Mouse (Mus musculus) heart, postnatal 0 days (tissue): ENCODE results near the gene Slf2. TPM values are rescaled to one million over a fixed set of nuclear protein-coding genes. Genes with fewer than 3 reads are reported as not detected.
A peak's percentile ranks its signal among the peaks of the same experiment; 100 is the strongest.

ENCODE experiments used
- ATAC-seq: fragments of 200-750 bp; cut with Nextera tagmentation; 2 replicates; pipeline ENCODE4 v1.8.0; 2017; ENCODE audit warnings: low read depth, moderate number of reproducible peaks, moderate library complexity; ENCODE audit not compliant: insufficient read depth
- DNase-seq: peaks from one replicate; pipeline ENCODE4 v3.0.0-alpha.2; 2016; ENCODE audit warnings: low spot score
- H3K27ac ChIP-seq: fragments of 300-500 bp; sonication (generic); 2 replicates; pipeline ENCODE4 v1.5.1; 2014; ENCODE audit warnings: low read depth, mild to moderate bottlenecking
- H3K27me3 ChIP-seq: fragments of 300-500 bp; sonication (generic); 2 replicates; pipeline ENCODE4 v1.6.1; 2014; ENCODE audit warnings: low read length, mixed read lengths; ENCODE audit not compliant: control insufficient read depth, insufficient read depth
- H3K36me3 ChIP-seq: fragments of 300-500 bp; sonication (generic); replicated peaks from 2 replicates; pipeline ENCODE4 v1.6.1; 2014; ENCODE audit warnings: low read length, mixed read lengths; ENCODE audit not compliant: control insufficient read depth, insufficient read depth
- H3K4me1 ChIP-seq: fragments of 300-500 bp; sonication (generic); 2 replicates; pipeline ENCODE4 v1.6.1; 2014; ENCODE audit warnings: antibody characterized with exemption; ENCODE audit not compliant: control insufficient read depth, insufficient read depth
- H3K4me2 ChIP-seq: fragments of 300-500 bp; sonication (generic); 2 replicates; pipeline ENCODE4 v1.6.1; 2014; ENCODE audit warnings: low read depth, mild to moderate bottlenecking, low read length, moderate library complexity
- H3K4me3 ChIP-seq: fragments of 300-500 bp; sonication (generic); 2 replicates; pipeline ENCODE4 v1.5.1; 2014; ENCODE audit warnings: low read depth, low read length
- H3K9ac ChIP-seq: fragments of 300-500 bp; sonication (generic); replicated peaks from 2 replicates; pipeline ENCODE4 v1.6.1; 2014; ENCODE audit warnings: low read depth, low read length, mixed read lengths
- H3K9me3 ChIP-seq: fragments of 300-500 bp; sonication (generic); replicated peaks from 2 replicates; pipeline ENCODE4 v1.6.1; 2016; ENCODE audit warnings: low read length; ENCODE audit not compliant: control insufficient read depth
- CTCF ChIP-seq: IDR thresholded peaks from 2 replicates; pipeline ENCODE4 v1.5.1; 2016; ENCODE audit warnings: antibody characterized with exemption, control low read depth, low read depth
- EP300 ChIP-seq: IDR thresholded peaks from 2 replicates; pipeline ENCODE4 v1.6.1; 2016; ENCODE audit warnings: antibody characterized with exemption, low read depth
- WGBS: fragments of 180-500 bp; shearing (Covaris S2); extraction: QIAGEN DNeasy Blood & Tissue Kit; methylation state at CpG from one replicate; pipeline ENCODE4 v1.1.7; 2014; 5-methylcytosine and 5-hydroxymethylcytosine counted together
- polyA plus RNA-seq: library from polyadenylated mRNA; unstranded; fragments of >200 nt; fragmentation: Nextera tagmentation; extraction: Ambion mirVana; gene quantifications from 2 replicates; pipeline ENCODE4 v1.2.1, GENCODE M21; 2015
- total RNA-seq: library from RNA; depleted of rRNA; stranded (reverse); fragments of >200 nt; gene quantifications from 2 replicates; pipeline ENCODE4 v1.2.3, GENCODE M21; 2014; ENCODE audit warnings: low replicate concordance

Gene Slf2
- total and polyA plus RNA-seq, 2 experiments from 2014 or later = 20.5 to 30.6 TPM

- DNase-seq (no peak), ATAC-seq (no peak)
- 42% methylated on average over 3 of the region's 3 CpGs for WGBS
- Histone ChIP-seq H3K4me3 (no peak overlapping the region), H3K27ac (no peak overlapping the region), H3K4me1 (peaks cover 34% of the 10 kb centered on the region), H3K9ac (no peak overlapping the region), H3K36me3 (no peaks in the 10 kb centered on the region), H3K9me3 (no peaks in the 10 kb centered on the region), H3K4me2 (no peak overlapping the region), H3K27me3 (0 out of 2 replicates have a peak, but pooled peaks cover 6% of the 10 kb centered on the region)
- TF ChIP-seq CTCF (no peak), EP300 (no peak)
These were observed 32.3 kb upstream of the Slf2 start for GRCm38 (mm10) chr19:44898646-44899045.

- Histone ChIP-seq H3K4me3 (no peak overlapping the region), H3K27me3 (0 out of 2 replicates have a peak, but pooled peaks cover 6% of the 10 kb centered on the region), H3K4me1 (peaks cover 34% of the 10 kb centered on the region), H3K36me3 (no peaks in the 10 kb centered on the region), H3K27ac (peak overlapping the region; percentile 43), H3K4me2 (no peak overlapping the region), H3K9me3 (no peaks in the 10 kb centered on the region), H3K9ac (no peak overlapping the region)
- 12% methylated on average over 9 of the region's 9 CpGs for WGBS
- ATAC-seq (peak; percentile 13; the same call in 1 of the 2 replicates), DNase-seq (no peak)
- TF ChIP-seq CTCF (no peak), EP300 (no peak)
These were observed 31.7 kb upstream of the Slf2 start for GRCm38 (mm10) chr19:44899104-44899793.

DNA sequence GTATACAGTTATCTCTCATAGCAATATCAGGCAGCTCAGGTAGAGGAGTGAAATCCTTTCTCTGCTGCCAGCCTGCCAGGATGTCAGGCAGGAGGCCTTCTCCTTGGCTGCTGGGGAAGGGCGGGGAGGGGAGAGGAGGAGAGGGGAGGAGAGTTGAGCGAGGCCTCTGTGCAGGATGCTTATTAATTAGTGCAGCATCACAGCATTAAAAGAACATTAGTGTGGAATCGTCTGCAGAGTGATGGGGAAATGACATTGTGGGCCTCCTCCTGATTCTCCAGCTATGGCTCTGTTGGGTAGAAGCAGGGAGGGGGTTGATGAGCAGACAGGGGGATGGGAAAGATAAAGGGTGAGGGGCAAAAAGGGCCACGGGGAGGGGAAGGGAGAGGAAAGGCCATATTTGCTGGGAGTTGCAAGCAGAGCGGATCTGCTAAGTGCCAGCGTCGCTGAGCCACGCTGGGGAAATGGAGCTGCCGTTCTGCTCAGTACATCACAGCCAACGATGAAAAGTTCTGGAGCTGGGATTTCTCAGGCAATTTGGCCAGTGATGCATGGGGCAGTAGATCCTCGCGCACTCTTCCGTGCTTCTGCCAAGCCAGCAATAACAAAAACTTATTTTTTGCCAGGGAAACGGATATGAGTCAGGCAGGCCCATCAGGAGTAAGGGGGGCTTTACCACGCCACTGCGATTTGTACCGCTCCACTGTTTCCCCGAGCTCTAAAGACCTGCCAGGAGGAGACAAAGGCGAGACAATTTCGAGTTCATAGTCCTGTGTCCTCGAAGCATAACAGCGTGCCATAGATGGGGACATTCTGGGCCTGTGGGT lies 30.8 kb upstream of the Slf2 start:
- DNase-seq = peak; percentile 53
- H3K4me3 ChIP-seq = no peak overlapping the region
- H3K4me2 ChIP-seq = no peak overlapping the region
- peak overlapping the region; percentile 43 for H3K27ac ChIP-seq
- 40% methylated on average over 22 of the region's 22 CpGs for whole genome bisulfite sequencing
- H3K9me3 ChIP-seq = no peaks in the 10 kb centered on the region
- no peaks in the 10 kb centered on the region for H3K36me3 ChIP-seq
- H3K4me1 ChIP-seq = peaks cover 34% of the 10 kb centered on the region
- no peak for TF ChIP-seq EP300
- no peak for TF ChIP-seq CTCF
- ATAC-seq = peak; percentile 46; the same call in 1 of the 2 replicates
- H3K9ac ChIP-seq = no peak overlapping the region
- 0 out of 2 replicates have a peak, but pooled peaks cover 6% of the 10 kb centered on the region for H3K27me3 ChIP-seq

DNA sequence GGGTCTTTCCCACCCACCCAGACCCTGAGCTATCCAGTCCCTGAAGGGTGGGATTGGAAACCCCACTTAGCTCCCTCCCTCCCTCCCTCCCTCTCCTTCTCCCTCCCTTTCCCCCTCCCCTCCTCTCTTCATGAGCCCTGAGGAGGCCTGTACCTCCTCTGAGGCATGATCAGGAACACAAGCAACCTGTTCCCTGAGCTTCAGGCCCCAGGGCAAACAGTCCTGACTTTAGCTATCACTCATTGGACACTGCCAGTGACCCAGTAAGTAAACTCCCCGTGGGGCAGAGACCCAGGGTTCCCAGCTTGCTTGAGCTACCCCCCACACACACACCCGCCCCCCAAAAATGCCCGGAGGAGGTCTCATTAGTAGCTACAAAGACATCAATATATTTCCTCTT lies 29.9 kb upstream of the Slf2 start:
- H3K27me3 ChIP-seq = 0 out of 2 replicates have a peak, but pooled peaks cover 3% of the 10 kb centered on the region
- H3K36me3 ChIP-seq = no peaks in the 10 kb centered on the region
- DNase-seq (no peak), ATAC-seq (no peak)
- H3K4me1 ChIP-seq = peaks cover 41% of the 10 kb centered on the region
- H3K9ac ChIP-seq = no peak overlapping the region
- no peak overlapping the region for H3K4me2 ChIP-seq
- 68% methylated on average over 3 of the region's 3 CpGs for WGBS
- no peak overlapping the region for H3K4me3 ChIP-seq
- H3K27ac ChIP-seq = 0 out of 2 replicates have a peak overlapping the region, but pooled peaks have one; percentile 43
- H3K9me3 ChIP-seq = no peaks in the 10 kb centered on the region
- TF ChIP-seq CTCF = no peak
- no peak for TF ChIP-seq EP300

DNA sequence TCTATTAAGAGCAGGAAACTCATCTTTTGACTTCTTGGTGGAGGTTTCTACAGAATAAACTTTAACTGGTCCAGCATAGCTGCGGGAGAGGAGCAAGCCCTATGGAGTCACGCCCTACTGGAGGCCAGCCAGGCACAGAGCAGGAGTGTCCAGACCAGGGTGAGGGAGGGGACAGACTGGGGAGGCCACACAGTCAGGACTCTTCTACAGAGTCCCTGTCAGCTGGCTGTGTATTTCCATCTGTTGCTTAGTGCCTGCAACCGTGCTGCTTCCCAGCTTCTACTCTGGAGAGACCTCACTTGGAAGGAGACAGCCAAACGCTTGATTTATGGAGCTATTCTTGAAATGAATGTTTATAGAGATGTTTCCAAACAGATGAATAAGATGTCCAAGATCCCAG lies 28.6 kb upstream of the Slf2 start:
- peak; percentile 54; the same call in 1 of the 2 replicates for ATAC-seq
- 43% methylated on average over 4 of the region's 4 CpGs for WGBS
- H3K4me2 ChIP-seq = no peak overlapping the region
- no peak overlapping the region for H3K27ac ChIP-seq
- H3K9me3 ChIP-seq = no peaks in the 10 kb centered on the region
- H3K9ac ChIP-seq = no peak overlapping the region
- H3K4me1 ChIP-seq = peaks cover 41% of the 10 kb centered on the region
- no peaks in the 10 kb centered on the region for H3K27me3 ChIP-seq
- no peak overlapping the region for H3K4me3 ChIP-seq
- H3K36me3 ChIP-seq = no peaks in the 10 kb centered on the region
- DNase-seq = peak; percentile 35
- no peak for TF ChIP-seq EP300
- no peak for TF ChIP-seq CTCF
